Mouse (Mus musculus): ENCODE results near the gene Tuba3a. TPM values are rescaled to one million over a fixed set of nuclear protein-coding genes. Genes with fewer than 3 reads are reported as not detected.

Gene Tuba3a
- 31.4 TPM for polyA plus RNA-seq (2014; fragmentation: Illumina TruSeq; extraction: RNeasy Lipid Tissue Mini Kit (QIAGEN cat#74804); ENCODE audit: low read depth, low replicate concordance)

DNA sequence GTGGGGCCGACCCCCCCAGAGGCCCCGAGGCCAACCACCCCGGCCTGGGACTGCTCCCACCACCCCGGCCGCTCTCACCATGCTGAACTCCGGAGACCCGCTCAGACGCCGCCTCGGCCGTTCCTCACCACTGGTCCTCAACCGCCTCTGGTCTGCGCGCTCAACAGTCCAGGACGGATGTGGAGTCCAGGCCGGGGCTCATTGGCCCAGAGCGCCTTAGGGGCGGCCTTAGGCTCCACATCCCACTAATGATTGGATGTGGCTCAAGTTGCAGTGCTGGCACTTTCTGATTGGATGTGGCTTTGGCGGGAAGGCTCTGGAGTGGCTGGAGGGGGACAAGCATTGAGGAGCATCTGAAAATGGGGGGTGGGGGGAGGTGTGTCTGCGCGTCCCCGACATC, at the start of gene Tuba3a:
Gene Tuba3a, minus strand, starts transcription at position 153 of the 400 bp plus-strand sequence.

GRCm38 (mm10) chr6:125320323-125320722, 34.5 kb upstream of the Tuba3a start, which contains the start of gene Scnn1a:
Gene Scnn1a, plus strand, starts transcription at chr6:125320659.

DNA sequence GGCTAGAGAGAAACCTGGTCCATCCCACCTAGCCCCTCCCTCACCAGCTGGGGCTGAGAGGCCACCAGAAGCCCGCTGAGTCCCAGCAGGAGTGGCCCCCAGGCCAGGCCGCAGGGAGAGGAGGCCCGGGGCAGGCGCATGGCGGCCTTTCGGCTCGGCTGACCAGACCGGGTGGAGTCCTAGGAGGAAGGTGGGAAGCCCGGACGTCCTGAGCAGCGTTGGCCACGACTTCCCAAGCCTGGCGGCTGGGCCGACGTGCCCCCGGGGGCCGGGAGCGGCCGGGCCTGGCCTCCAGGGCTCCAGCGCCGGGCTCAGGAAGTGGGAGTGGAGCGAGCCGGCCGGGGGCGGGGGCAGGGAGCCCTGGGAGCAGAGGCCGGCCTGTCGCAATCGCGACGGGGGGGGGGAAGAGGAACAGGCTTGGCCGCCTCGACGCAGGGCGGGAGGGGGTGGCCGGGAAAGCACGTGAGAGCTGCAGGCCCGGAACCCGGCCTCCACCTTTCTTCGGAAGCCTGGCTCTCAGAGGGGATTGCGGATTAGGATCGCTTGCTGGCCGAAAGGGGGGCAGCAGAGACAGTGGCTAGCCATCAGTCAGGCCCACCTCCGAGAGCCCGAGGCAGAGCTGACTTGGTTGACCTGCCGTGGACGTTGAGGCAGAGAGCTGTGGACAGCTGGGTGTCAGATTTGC, 27.8 kb upstream of the Tuba3a start, which contains the start of gene Ltbr:
Gene Ltbr, minus strand, starts transcription at position 340 of the 685 bp plus-strand sequence.

GRCm38 (mm10) chr6:125236782-125237181, 49.1 kb downstream of the Tuba3a start, which contains the start of gene Cd27:
Gene Cd27, minus strand, starts transcription at chr6:125237010.

DNA sequence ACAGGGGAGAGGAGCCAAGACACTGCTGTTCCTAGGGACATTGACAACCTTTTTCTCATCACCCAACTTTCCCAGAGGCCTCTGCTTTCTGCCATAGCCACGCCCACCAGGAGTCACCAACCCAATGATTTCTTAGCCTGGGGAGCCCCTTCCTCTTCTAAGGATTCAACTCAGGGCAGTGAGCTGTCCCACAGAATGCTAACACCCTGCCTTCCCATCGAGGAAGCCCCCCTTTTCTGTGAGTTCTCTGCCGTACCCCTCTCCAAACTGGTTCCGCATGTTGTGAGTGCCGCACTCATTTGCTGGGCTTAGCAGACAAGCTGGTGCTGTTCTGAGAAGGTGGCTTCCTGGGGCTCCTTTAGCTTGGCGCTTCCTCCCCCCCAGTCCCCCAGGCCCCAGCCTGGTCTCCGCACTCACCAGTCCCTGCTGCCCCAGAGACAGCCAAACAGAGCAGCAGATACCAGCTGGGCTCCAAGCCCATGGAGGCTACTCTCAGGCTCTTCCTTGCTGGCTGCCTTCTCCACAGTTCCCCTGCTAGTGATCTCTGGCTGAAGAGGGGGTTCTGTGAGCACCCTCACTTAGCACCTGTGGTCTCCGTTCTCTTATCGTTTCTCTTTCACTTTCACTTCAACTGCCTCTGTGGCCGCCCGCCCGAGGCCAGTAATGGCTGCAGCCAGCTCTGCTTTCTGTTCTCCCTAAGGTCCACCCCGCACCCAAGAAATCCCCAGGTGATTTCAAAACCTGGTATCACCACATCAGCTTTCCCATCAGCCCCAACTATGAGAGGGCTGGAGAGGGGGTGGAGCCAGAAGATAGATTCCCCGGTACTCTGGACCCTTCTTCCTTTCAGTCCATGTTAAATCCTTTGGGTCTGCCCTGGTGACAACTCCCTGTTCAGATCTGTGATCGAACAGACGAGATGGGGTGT, 54.5 kb downstream of the Tuba3a start, which contains the start of gene Tapbpl:
Gene Tapbpl, minus strand, starts transcription at position 744 of the 928 bp plus-strand sequence.

Other genes with a start within 250 kb of the Tuba3a start
- 3.7 TPM for gene Ing4, start 246.3 kb downstream of the Tuba3a start, polyA plus RNA-seq (2014; fragmentation: Illumina TruSeq; extraction: RNeasy Lipid Tissue Mini Kit (QIAGEN cat#74804); ENCODE audit: low read depth, low replicate concordance)
- 113 TPM for gene Acrbp, start 236.4 kb downstream of the Tuba3a start, polyA plus RNA-seq (2014; fragmentation: Illumina TruSeq; extraction: RNeasy Lipid Tissue Mini Kit (QIAGEN cat#74804); ENCODE audit: low read depth, low replicate concordance)
- gene Lpar5, start 218.1 kb downstream of the Tuba3a start, polyA plus RNA-seq (2014; fragmentation: Illumina TruSeq; extraction: RNeasy Lipid Tissue Mini Kit (QIAGEN cat#74804); ENCODE audit: low read depth, low replicate concordance), result not detected
- 85.2 TPM for gene Chd4, start 190.1 kb downstream of the Tuba3a start, polyA plus RNA-seq (2014; fragmentation: Illumina TruSeq; extraction: RNeasy Lipid Tissue Mini Kit (QIAGEN cat#74804); ENCODE audit: low read depth, low replicate concordance)
- 3.4 TPM for gene Nop2, start 154.1 kb downstream of the Tuba3a start, polyA plus RNA-seq (2014; fragmentation: Illumina TruSeq; extraction: RNeasy Lipid Tissue Mini Kit (QIAGEN cat#74804); ENCODE audit: low read depth, low replicate concordance)
- gene Iffo1, start 140.8 kb downstream of the Tuba3a start, polyA plus RNA-seq (2014; fragmentation: Illumina TruSeq; extraction: RNeasy Lipid Tissue Mini Kit (QIAGEN cat#74804); ENCODE audit: low read depth, low replicate concordance), result 9.8 TPM
- 17.5 TPM for gene Gapdh, start 119.6 kb downstream of the Tuba3a start, polyA plus RNA-seq (2014; fragmentation: Illumina TruSeq; extraction: RNeasy Lipid Tissue Mini Kit (QIAGEN cat#74804); ENCODE audit: low read depth, low replicate concordance)
- 20.1 TPM for gene Ncapd2, start 94.3 kb downstream of the Tuba3a start, polyA plus RNA-seq (2014; fragmentation: Illumina TruSeq; extraction: RNeasy Lipid Tissue Mini Kit (QIAGEN cat#74804); ENCODE audit: low read depth, low replicate concordance)
- 192 TPM for gene Mrpl51, start 94.2 kb downstream of the Tuba3a start, polyA plus RNA-seq (2014; fragmentation: Illumina TruSeq; extraction: RNeasy Lipid Tissue Mini Kit (QIAGEN cat#74804); ENCODE audit: low read depth, low replicate concordance)
- 5.9 TPM for gene Vamp1, start 70.5 kb downstream of the Tuba3a start, polyA plus RNA-seq (2014; fragmentation: Illumina TruSeq; extraction: RNeasy Lipid Tissue Mini Kit (QIAGEN cat#74804); ENCODE audit: low read depth, low replicate concordance)
- 0.94 TPM for gene Tapbpl, start 54.2 kb downstream of the Tuba3a start, polyA plus RNA-seq (2014; fragmentation: Illumina TruSeq; extraction: RNeasy Lipid Tissue Mini Kit (QIAGEN cat#74804); ENCODE audit: low read depth, low replicate concordance)
- gene Cd27, start 49.0 kb downstream of the Tuba3a start, polyA plus RNA-seq (2014; fragmentation: Illumina TruSeq; extraction: RNeasy Lipid Tissue Mini Kit (QIAGEN cat#74804); ENCODE audit: low read depth, low replicate concordance), result not detected
- 0.22 TPM for gene Ltbr, start 27.8 kb upstream of the Tuba3a start, polyA plus RNA-seq (2014; fragmentation: Illumina TruSeq; extraction: RNeasy Lipid Tissue Mini Kit (QIAGEN cat#74804); ENCODE audit: low read depth, low replicate concordance)
- gene Scnn1a, start 34.6 kb upstream of the Tuba3a start, polyA plus RNA-seq (2014; fragmentation: Illumina TruSeq; extraction: RNeasy Lipid Tissue Mini Kit (QIAGEN cat#74804); ENCODE audit: low read depth, low replicate concordance), result 0.06 TPM
- 2.2 TPM for gene Tnfrsf1a, start 63.3 kb upstream of the Tuba3a start, polyA plus RNA-seq (2014; fragmentation: Illumina TruSeq; extraction: RNeasy Lipid Tissue Mini Kit (QIAGEN cat#74804); ENCODE audit: low read depth, low replicate concordance)
- gene Plekhg6, start 94.8 kb upstream of the Tuba3a start, polyA plus RNA-seq (2014; fragmentation: Illumina TruSeq; extraction: RNeasy Lipid Tissue Mini Kit (QIAGEN cat#74804); ENCODE audit: low read depth, low replicate concordance), result not detected
- 5.0 TPM for gene Cd9, start 208.7 kb upstream of the Tuba3a start, polyA plus RNA-seq (2014; fragmentation: Illumina TruSeq; extraction: RNeasy Lipid Tissue Mini Kit (QIAGEN cat#74804); ENCODE audit: low read depth, low replicate concordance)